Mouse (Mus musculus) yolk sac, embryonic 10.5 days (tissue): ENCODE results near the gene Engase.
A peak's percentile ranks its signal among the peaks of the same experiment; 100 is the strongest.

Source experiments
- DNase-seq: peaks from one replicate; pipeline ENCODE4 v3.0.0-alpha.2; 2017; ENCODE audit warnings: low spot score

Engase gene

GRCm38 (mm10) chr11:118530313-118530712 lies 53.7 kb downstream of the Engase start:
- DNase-seq: no peak

GRCm38 (mm10) chr11:118534382-118535092 lies 57.9 kb downstream of the Engase start:
- DNase-seq: peak; percentile 28

DNA sequence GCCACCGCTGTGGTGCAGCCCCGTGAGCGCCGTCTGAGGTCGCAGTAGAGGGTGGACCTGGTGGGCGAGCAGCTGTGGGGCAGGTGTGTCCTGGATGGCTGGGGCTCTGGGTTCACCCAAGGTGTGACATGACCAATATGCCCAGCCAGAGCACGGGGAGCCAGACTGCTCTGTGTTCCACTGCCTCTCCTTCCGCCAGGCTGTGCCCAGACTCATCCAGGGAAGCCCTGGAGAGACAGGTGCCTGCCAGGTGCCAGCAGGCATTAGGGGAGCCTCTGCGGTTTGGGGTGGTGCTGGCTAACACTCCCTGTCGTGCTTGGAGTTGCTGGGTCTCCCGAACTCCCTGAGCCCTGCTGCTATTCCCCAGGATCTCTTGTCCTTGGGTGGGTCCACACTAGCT lies 61.4 kb downstream of the Engase start:
- DNase-seq: no peak
